Mouse (Mus musculus) B cell, adult 2 months (primary cell): ENCODE results near the gene Zfp626.
"Not testable (repeated sequence)": the region's sequence is repeated elsewhere in the genome, so short reads cannot be mapped to it uniquely, and the experiment has no call there.

Experiments used
- DNase-seq, 2 experiments: peaks; one replicate each; pipeline ENCODE4 v3.0.0; 2022

Zfp626 gene

DNA sequence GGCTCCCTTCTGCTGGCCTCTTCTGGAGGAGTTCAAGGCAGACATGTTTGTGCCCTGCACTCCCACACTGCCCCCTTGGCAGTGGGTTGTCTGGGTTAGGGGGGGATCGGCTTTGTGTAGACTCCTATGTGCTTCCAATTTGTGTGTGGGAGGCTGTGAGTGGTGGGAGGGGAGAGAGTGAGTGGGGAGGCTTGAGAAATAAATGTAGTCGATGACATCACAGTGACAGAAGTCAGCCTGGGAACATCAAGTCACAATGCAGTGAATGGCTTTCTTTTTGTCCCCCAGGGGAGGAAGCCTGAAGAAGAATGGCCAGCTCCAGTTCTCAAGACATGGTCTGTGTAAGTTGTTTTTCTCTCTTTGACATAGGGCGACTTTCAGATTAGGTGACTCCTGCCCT lies at the start of gene Zfp626:
Gene Zfp626, plus strand, starts transcription at position 301 of the 400 bp plus-strand sequence.
- DNase-seq = not testable (repeated sequence)

DNA sequence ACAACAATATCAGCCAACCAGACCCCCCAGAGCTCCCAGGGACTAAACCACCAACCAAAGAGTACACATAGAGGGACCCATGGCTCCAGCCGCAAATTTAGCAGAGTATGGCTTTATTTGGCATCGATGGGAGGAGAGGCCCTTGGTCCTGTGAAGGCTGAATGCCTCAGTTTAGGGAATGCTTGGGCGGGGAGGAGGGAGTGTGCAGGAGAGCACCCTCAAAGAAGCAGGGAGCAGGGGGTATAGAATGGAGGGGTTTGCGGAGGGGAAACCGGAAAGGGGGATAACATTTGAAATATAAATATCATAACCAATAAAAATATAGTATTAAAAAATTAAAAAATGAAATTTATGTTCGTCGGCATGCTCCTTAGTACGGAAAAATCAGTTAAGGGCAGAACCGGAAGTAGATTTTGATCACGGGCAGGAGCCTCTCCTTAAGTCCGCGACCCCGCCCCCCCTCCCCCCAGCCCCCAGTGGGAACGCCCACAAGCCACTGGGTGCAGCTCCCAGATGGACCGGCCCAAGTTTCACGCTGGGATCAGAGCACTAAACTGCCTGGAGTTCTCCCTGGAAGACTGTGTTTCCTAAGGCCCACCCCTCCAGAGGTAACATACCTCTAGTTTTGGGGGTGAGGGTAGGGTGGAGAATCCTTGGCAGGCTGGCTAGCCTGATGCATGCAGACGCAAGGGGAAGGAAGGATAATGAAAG lies 41.7 kb upstream of the Zfp626 start:
- DNase-seq = no peak

DNA sequence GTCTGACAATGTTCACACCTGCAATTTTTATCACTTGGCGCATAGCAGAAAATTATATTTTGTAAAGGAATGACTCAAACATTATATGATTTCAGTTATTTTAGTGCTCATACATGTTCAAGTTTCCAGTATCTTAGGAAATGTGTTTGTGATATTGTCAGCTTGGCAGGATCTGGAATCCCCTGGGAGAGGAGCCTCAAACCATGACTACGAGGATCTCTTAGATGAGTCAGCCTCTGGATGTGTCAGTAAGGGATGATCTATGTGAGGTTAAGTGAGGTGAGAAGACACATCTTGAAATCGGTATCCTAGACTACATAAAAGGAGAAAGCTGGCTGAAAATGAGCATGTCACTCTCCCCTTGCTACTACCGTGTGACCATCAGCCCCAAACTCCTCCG lies 17.7 kb upstream of the Zfp626 start:
- DNase-seq = no peak

DNA sequence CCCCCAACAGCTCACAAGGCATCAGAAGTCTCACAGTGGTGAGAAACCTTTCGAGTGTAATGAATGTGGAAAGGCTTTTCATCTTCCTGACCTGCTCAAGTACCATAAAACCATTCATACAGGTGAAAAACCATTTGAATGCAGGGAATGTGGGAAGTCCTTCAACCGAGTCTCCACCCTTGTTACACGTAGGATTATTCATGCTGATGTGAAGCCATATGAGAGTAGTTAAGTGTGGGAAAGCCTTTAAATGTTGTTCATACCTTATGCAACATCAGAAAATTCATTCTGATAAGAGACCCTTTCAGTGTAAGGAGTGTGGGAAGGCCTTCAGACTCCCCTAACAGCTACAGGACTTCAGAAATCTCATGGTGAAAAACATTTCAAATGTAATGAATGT lies 13.1 kb upstream of the Zfp626 start:
- not testable (repeated sequence) for DNase-seq

DNA sequence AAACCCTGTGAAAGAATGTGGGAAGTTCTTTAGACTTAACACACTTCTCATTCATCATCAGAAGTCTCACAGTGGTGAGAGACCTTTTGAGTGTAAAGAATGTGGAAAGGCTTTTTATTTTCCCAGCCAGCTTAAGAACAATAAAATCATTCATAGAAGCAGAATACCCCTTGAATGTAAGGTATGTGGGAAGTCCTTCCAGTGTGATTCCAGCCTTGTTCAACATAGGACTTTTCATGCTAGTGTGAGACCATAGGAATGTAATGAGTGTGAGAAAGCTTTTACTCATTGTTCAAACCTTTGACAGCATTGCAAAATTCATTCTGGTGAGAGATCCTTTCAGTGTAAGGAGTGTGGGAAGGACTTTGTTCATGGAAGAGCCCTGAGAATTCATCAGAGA lies 12.4 kb upstream of the Zfp626 start:
- no peak for DNase-seq

DNA sequence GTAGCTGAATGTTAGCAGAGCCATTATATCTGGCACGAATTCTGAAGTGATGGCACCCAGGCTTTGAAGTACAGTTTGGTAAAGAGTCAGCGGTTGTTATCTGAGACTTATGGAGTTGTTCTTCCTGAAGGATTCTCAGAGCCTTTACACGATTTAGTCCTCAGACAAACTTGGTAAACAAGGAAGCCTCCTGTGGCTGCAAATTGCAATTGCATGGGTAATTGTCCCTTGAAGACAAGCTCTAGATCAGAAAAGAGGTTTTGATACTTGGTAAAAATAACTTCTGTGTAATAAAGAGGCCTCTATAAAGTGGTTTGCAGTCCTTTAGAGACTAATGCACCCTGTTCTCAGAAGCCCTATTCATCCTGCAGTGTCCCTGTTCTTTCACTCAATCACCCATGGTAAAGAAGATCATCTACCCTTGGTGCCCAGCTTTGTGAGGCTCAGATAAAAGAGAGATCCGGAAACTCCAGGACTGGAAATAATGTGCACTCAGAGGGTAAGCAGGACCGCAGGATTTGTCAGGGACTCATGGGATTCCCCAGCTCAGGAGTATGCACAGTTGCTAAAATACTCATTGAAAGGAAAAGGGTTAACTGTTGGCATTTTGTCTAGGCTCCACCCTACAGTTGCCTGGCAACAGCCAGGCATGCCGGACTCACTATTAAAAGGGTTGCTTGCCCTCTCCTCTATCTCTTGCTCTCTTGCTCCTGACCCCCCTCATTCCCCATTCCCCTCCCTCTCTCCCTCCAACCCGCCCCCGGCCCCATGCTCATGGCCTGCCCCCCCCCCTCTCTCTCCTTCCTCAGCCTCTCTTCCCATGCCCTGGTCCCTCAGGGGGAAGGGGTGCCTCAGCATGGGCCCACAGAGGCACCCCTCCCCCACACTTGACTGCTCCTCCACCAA lies 8.8 kb upstream of the Zfp626 start:
- no peak for DNase-seq

DNA sequence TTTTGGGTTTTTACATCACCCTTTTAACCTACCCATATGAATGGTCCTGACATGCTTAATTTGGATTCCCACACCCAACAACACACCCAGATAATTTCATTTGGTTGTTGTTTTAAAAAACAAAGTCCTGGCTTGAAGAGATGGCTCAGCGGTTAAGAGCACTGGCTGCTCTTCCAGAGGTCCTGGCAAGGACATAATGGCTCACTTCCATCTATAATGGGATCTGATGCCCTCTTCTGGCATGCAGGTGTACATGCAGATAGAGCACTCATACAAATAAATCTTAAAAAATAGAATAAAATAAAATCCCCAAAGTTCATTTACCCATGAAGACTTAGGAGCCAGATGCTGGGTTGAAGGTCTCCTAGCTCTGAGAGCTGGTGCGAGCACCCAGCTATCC lies 5.9 kb upstream of the Zfp626 start:
- DNase-seq = peak in 1 of 2 experiments; percentile 3

DNA sequence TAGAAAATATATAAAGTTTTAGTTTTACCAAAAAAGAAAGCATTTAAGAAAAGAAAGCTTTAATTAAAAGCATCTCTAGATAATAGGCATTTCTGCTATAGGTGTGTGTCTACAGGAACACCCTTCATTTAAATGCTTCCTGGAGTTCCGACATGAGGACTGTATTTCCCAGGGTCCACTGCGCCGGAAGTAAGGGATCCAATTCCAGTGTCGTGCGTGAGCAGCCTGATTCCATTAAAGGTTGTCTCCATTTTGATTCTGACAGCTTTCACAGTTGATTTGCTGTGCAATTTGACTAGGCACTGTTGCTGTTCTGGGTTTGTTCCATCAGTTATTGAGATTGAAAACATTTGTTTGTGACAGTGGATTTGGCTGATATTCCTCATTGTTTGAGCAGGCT lies 4.0 kb upstream of the Zfp626 start:
- DNase-seq = no peak

DNA sequence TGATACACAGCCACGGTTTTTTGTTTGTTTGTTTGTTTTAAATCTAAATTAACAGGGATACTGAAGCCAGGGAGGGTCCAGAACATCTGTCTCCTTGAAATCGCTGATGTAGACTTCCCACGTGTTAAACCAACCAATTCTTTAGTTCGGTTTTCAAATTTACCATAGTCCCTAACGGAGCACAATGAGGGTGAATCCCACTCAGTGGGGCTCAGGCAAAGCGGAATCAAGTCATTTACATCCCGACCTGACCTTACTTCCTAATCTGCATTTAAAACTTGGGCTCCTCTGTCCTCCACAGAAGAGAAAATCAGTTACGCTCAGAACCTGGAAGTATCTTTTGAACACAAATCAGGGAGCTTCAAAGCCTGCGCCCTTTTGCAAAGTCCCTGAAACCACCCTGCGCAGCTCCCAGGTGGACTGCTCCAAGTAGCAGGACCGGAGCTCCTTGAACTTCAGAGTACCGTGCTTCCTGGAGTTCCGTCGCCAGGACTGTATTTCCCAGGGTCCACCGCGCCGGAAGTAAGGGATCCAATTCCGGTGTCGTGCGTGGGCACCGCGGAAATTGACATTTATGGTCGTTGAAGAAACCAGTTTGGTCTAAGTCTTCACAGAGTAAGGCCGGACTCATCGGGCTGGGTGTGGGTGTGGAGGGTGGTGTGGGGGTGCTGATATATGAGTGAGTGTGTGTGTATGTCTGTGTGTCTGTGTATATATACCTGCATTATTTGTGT lies 2.5 kb upstream of the Zfp626 start:
- DNase-seq = peak; percentile 58 to 63

DNA sequence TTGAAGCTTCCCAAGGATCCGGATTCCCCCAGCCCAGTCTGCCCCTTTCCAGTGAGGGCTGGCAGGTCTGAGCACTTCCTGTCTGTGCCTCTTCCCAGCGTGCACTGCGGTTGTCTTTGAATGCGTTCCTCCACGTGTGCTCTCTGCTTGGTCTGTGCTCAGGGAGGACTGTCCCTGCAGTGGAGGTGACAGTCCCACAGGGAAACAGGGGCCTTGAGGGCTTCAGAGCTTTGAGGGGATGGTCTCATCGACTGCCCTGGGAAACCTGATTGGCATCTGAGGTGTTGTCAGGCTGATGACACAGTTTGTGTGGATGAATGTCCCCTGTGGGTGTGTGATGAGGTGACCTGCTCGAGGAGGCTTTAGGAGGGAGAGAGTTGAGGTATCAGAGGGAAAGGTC lies 309 bp downstream of the Zfp626 start:
- not testable (repeated sequence) for DNase-seq

DNA sequence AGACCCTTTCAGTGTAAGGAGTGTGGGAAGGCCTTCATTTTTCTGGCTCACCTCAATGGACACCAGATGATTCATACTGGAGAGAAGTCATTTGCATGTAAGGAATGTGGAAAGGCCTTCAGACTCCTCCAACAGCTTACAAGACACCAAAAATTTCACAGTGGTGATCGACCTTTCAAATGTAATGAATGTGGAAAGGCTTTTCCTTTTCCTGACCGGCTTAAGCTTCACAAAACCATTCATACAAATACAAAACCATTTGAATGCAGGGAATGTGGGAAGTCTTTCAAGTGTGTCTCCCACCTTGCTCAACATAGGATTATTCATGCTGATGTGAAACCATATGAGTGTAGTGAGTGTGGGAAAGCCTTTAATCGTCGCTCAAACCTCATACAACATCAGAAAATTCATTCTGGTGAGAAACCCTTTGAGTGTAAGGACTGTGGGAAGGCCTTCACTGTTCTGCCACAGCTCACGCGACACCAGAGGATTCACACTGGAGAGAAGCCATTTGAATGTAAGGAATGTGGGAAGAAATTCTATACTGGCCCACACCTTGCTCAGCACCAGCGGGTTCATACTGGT lies 11.6 kb downstream of the Zfp626 start:
- no peak for DNase-seq

DNA sequence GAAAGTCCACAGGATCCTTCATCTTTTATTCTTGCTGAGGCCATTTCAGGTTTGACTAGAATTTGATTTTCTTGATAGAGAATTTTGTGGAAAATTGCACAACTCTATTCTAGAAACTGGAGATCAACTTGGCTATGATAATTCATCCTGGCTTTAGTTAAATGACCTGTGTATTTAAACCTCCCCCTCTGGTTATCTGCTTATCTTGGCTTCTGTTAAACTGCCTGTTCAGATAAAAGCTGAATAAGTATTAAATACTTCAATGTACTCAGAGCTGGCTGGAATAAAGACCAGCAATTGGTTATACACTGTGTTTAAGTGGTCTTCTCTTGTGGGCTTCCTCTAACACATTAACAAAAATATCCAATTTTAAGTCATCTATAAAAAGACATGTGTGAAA lies 15.6 kb downstream of the Zfp626 start:
- no peak for DNase-seq

DNA sequence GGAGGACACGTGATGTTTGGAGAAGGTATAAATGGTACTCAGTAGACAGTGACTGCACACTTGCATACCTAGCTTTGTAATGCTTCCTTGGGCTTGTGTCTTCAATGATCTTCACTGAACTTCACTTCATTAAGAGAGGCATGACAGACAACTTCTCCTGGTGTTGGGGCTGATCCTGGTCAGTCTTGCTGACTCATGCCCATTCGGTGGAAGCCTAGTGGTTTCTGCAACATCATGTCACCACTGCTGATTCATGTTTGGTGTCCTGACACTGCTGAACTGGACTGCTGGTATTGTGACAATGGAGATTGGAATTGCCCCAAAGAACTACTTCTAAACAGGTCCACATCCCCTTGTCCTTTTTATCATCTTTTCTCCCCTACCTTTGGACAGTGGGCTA lies 27.1 kb downstream of the Zfp626 start:
- DNase-seq = no peak

DNA sequence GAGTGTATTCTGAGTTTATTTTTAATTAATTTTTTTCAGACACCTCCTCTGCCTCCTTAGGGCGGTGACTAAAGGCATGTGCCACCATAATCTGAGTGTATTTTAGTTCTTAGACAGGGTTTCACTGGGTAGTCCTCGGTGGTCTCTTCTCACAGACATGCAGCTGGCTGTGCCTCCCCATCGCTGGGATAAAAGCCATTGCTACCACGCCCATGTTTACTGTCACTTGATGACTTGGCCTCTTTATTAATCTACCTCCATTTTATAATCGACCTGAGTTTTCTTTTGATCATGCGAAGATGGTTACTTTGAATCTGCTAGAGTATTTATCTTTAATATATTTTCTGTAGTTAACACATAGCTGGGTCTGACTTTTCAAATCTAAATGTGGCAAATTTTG lies 30.9 kb downstream of the Zfp626 start:
- peak; percentile 15 to 16 for DNase-seq

DNA sequence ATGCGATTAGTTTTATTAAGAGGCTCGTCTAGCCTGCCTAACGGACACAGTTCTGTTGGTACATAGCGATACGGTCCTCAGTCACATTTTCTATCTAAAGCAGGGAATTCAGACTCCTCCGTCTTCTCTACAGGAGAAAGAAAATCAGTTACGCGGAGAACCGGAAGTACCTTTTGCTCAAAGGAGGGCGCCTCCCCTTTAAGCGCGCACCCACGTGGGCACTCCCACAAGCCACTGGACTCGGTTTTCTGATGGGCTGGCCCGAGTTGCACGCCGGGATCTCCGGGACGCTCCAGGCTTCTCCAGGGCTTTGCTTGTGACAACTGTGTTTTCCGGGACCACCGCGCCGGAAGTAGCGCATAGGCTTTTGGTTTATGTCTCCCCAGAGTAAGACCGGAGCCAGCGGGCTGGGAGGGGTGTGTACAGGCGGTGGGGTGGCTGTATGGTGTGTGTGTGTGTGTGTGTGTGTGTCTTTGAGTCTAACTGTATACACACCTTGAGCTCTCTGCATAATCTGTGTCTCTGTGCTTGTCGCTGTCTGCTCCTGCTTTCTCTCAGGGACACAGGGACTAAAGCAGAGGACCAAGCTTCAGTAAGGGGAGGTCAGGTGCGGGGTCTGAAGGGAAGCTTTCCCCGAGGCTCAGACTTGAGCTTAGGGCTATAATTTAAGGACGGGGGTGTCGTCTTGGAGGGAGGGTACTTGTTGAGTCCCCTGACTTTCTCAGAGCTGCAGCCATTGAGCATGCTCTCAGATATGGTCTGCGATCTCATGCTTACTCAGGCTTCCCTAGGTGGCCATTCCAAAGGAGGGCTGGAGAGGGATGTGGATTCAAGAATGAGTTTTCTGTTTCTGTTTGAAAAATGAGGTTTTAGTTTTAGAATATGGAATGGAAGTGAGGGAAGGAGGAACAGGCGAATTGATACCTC lies 31.6 kb downstream of the Zfp626 start, which contains the start of gene Zfp59:
Gene Zfp59, plus strand, starts transcription at position 285 of the 927 bp plus-strand sequence.
- peak; percentile 80 for DNase-seq

DNA sequence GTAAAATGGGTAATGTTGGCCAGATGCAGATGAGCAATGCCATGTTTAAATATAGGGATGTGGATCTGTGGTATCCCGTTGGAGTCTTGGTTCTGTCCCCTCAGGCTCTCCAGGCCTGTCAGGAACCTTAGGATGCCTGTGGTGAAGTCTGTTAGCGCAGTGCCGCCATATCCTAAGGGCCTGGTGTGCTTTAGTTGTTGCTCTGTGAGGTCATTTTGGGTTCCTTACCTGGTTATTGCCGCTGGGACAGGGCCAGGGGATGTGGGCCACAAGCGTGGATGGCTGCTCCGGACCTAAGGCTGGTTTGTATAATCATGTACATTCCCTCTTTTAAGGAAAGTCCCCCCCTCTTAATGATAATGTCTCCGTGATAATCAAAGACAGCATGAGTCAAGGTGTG lies 32.6 kb downstream of the Zfp626 start:
- DNase-seq = no peak

DNA sequence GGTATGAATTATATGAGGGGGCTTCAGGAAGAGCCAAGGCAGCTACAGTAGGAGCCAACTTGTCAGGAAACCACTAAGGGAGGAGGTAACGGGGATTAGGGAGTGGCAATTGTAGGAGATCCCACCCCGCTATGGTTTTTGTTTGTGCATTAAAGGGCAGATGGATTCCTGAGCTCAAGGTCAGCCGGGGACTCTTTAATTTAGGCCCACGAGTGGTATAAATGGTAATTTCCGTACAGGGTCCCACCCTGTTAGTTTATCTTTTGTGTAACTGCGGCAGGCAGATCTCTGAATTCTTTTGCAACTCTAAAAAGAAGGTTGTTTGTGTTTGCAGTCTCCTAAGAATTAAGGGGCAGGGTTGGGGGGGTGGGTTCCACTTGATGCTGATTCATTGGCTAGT lies 33.1 kb downstream of the Zfp626 start:
- DNase-seq = no peak

DNA sequence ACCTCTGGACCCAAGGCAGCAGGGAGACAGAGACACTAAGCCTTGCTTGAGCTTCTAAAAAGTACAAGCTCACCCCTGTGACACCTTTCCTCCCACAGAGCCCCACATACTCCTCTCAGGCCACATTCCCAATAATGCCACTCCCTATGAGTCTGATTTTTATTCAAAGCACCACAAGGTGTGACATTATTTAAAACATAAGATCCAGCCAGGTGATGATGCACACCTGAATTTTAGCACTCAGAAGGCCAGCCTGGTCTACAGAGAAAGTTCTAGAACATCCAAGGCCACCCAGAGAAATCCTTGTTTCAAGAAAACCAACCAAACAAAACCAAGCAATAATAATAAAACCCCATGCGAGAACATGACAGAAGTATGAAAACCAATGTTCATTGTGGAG lies 50.2 kb downstream of the Zfp626 start, which contains the start of gene Zfp607a:
Gene Zfp607a, plus strand, starts transcription at position 301 of the 400 bp plus-strand sequence.
- no peak for DNase-seq

DNA sequence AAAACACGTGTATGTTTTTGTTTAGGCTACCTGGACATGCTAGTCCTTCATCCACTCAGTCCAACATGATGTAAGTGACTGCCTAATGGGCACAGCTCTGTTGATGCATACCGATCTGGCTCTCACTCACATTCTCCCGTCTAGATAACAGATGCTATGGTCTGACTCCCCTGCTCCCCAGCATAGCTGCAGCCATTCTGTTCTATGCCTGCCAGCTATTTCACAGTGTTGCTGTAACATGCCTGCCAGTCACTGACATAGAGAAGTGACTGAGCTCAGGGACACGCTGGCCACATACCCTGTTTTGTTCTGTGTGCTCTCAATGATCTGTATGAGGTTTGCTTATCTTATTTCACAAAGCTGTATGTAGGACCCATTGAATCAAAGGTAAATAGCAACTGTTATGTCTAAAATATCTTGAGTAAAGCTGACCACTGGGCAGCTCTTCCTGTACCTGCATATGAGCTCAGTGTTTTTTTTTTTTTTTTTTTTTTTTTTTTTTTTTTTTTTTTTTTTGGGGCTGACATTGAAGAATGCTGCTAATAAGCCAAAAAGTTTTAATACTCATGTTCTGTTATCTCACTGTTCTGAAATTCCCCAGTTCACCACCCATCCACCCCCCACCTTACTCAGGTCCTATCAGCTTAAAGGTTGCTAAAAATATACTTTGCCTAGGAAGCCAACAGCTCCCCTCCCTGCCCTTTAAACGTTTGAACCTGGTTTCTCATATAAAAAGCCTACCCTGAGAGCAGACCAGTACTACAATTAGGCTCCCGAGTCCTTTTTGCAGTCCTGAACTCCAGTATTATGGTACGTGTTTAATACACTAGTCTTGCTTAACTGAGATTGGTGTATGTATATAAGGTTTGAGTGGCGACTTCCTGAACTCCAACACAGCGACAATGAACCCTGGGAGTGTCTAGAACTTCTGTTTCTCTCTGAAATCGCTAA lies 52.6 kb downstream of the Zfp626 start:
- DNase-seq = peak in 1 of 2 experiments; percentile 23
